Mouse (Mus musculus): ENCODE data around the gene Alg9.
A peak's percentile ranks its signal among the peaks of the same experiment; 100 is the strongest.

The Alg9 gene

GRCm38 (mm10) chr9:50774991-50775612 is at the start of gene Alg9, which contains the start of gene 1110032A03Rik:
Gene Alg9 (plus strand): TSS chr9:50775019.
Gene 1110032A03Rik (minus strand): TSS chr9:50775520.
- peak; percentile 86 for DNase-seq (ENCODE audit: low read depth, low spot score)

DNA sequence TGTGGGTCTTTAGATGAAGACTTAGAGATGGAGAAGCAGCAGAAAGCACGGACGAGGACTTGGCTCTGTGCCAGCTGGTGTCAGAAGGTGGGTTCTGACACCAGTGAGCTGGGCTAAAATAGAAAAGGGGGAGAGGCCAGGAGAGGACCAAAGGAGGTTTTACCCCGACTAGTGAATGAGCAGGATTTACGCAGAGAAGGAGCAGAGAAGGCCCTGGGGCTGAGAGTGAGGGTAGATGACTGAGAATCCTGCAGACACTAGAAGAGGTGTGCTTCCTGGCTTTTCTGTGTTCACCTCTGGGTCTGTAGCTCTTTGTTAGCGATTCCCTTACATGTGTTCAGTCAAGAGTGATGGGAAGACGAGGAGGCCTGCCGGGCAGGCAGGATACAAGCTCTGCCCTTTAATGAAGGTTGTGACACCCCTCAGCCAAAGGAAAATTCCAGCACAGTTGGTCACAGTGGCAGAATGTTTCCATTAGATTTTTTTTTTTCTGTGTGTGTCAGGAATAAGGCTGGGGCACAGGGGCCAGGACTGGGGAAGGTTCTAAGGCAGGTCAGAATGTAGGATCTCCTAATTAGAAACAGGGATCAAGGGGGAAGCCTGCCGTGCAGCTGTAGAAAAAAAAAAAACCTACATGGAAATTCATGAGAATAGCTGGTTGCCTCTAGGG is 48.8 kb upstream of the Alg9 start:
- DNase-seq (ENCODE audit: low read depth, low spot score) = no peak

DNA sequence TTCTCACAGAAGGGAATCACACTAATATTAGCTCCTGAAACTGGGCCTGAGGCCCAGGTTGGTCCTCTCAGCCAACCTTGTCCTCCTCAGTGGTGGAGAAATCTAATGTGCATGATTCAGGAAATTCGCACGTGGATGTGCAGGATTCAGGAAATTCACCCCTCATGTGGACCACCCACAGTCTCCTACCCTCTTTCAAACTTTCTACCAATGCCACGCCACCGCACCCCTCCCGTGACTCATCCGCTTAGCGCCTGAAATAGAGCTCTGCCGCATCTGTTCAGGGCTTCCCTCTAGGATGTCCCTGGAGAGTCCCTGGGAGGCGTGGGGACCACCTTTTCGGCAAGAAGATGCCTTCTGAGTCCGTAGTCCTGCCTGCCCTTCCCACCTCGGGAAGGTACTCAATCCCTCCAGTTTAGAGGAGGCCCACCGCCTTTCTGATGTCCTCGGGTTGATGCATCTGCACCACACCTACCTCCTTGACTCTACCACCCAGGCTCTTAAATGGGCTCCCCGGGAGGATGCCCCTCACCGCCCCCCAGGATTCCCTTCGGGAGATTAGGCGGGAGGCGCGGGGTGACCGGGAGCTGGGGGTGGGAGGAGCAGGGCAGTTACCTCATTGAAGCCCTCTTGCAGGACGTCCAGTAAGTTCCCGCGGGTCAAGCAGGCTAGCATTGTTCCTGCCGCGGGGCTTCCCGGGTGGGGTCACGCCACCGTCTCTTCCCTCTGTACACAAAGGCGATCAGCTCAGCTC is 47.5 kb upstream of the Alg9 start:
- DNase-seq (ENCODE audit: low read depth, low spot score) = peak; percentile 79

- peak; percentile 92 for DNase-seq (ENCODE audit: low read depth, low spot score)
Observed at GRCm38 (mm10) chr9:50727925-50728651, 46.7 kb upstream of the Alg9 start.

DNA sequence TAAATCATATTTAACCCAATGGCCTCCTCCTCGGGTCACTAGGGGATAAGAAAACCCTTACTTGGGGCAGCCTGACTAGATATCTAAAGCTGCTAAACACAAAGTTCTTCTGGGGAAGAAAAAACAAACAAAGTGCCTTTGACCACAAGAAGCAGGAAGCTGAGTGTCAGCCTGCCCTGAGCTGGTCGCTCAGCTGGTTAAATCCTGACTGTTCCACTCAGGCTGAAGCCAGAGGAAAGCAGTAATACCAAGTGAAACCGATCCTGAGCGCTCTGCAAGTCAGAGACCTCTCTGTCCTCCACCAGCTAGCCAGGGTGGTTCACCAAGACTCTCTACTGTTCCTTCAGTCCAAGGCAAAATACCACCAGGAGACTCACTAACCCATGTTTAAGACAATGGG is 45.2 kb upstream of the Alg9 start:
- no peak for DNase-seq (ENCODE audit: low read depth, low spot score)

DNA sequence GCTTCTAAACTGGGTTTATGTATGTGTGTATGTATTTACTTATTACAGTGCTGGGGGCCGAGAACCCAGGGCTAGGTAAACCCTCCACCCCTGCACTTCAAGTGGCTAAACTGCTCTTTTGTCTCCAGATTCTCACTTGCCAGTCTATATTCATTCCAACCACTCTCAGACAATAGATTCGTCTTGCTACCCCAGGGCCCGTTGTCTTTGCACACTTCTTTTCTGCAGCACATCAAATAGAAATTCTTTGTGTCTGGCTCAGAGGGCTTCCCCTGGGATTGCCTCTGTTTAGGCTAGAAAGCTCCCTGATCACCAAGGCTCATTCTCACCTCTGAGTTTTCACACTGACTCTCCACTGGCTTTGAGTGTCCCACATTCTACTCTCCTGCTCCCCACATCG is 42.3 kb upstream of the Alg9 start:
- DNase-seq (ENCODE audit: low read depth, low spot score) = no peak

DNA sequence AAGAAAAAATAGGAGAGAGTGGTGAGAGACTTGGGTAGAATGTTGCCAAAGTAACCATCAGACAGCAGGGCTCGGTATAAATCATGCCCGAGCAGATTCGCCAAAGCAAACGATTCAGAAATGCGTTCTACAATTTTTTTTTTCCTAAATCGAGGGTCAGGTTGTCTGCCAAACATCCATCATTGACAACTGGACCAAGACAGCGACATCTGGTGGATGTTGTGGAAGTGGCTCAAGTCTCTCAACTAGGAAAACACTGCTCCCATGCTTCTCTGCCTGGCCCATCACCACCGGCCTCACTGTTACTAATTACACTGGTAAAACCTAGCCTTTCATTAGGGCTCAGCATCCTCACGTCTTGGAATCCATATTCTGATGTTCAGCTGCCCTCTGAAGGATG is 39.8 kb upstream of the Alg9 start:
- peak; percentile 77 for DNase-seq (ENCODE audit: low read depth, low spot score)

- DNase-seq (ENCODE audit: low read depth, low spot score) = peak; percentile 98
Observed at GRCm38 (mm10) chr9:50738914-50739870, 35.6 kb upstream of the Alg9 start, which contains the start of gene Dixdc1. Gene Dixdc1 (minus strand): TSS chr9:50739517.

DNA sequence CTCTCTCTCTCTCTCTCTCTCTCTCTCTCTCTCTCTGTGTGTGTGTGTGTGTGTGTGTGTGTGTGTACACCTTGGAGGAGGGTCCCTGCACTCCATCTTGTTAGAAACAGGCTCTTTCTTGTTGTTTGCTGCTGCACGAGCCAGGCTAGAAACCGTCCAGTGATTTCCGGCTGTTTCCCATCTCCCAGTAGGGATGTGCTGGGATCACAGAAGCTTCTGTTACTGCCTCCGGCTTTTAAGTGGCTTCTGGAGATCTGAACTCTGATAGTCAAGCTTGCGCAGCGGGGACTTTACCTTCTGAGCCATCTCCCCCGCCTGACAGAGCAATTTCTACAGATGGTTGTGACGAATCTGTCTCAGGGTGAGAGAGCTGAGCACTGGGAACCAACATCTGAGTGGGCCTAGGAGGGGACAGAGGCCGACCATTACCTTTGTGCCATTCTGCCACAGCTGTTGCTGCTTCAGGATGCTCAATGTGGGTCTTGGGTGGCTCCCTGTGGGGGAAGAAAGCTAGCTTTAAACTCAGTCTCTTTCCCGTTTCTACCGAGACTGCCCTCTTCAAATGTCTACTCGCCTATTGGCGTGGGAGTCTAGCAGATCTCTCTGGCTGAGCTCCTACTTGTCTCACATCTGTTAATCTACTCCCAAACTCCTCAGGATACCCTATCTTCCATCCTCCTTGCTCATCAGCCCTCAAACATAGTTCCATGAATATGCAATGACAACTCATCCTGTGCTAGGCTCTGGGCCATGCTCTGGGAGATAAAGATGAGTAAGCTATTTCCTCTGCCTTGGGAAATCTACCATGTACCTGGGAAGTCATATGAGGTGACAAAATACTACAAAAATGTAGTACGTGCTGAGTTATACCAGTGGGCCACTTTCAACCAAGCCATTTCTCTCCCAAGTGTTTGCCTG is 33.7 kb upstream of the Alg9 start:
- DNase-seq (ENCODE audit: low read depth, low spot score) = peak; percentile 73

DNA sequence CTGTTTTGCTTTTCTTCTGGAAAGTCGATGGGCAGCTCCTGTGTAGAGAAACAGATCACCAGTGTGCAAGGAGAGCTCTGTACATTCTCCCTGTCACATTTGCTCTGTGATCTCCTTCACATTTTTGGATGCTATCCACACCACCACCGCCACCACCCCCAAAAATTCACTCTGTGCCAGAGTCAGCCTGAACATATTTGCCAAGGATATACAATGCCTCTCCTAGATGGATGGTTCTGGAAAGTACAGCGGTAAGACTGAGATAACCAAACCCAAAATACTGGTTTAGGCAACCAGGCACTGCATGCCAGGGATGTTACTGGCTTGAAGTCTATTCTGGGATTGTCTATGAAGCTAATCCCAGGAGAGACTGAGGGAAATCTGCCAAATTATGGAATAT is 32.6 kb upstream of the Alg9 start:
- DNase-seq (ENCODE audit: low read depth, low spot score) = no peak

GRCm38 (mm10) chr9:50742744-50743143 is 32.1 kb upstream of the Alg9 start:
- DNase-seq (ENCODE audit: low read depth, low spot score) = peak; percentile 80

DNA sequence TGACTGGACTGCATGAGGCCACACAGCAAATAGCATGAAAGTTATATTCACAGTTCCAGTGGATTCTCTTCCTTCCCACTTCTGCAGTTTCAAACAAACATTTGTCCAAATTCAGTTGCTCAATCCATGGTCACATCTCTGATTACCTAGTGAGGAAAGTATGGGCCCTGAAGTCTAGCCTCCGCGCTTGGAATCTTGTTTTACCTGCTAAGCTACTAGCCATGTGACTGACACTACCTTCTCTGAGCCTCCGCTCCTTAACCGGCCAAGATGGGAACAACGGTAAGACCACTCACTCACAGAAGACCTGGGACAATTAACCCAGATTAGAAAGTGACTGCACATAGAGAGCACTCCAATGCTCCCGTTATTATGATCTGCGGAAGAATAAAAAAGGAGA is 29.0 kb upstream of the Alg9 start:
- DNase-seq (ENCODE audit: low read depth, low spot score) = no peak

GRCm38 (mm10) chr9:50746214-50746677 is 28.6 kb upstream of the Alg9 start, which contains the start of gene 2310030G06Rik:
Gene 2310030G06Rik (minus strand): TSS chr9:50746536.
- peak; percentile 85 for DNase-seq (ENCODE audit: low read depth, low spot score)

- DNase-seq (ENCODE audit: low read depth, low spot score) = no peak
Observed at GRCm38 (mm10) chr9:50750706-50751105, 24.1 kb upstream of the Alg9 start.

DNA sequence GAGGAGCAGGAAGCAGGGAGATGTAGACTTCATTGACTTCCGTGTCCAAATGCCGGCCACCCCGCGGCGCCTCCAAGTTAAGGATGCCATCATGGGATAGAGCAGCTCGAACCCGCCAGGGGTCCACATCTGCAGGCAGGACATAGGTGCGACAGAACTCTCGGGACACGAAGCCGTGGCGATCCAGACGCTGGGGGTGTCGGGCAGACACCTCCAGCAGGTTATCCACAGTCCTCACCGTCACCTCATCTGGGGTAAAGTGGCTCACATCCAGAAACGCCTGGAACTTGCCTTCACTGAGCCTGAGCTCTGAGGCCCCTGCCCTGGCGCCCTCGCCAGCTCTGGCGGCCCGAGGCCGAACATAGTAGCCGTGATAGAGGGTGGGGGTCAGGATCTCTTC is 23.5 kb upstream of the Alg9 start, which contains the start of gene Cryab:
Gene Cryab, plus strand, starts transcription at position 3 of the 400 bp plus-strand sequence.
- DNase-seq (ENCODE audit: low read depth, low spot score) = no peak

GRCm38 (mm10) chr9:50752054-50752602 is 22.7 kb upstream of the Alg9 start, which contains the start of gene Hspb2:
Gene Hspb2 (minus strand): TSS chr9:50752354.
- DNase-seq (ENCODE audit: low read depth, low spot score) = no peak

GRCm38 (mm10) chr9:50752784-50753615 is 21.8 kb upstream of the Alg9 start:
- peak; percentile 48 for DNase-seq (ENCODE audit: low read depth, low spot score)

- DNase-seq (ENCODE audit: low read depth, low spot score) = no peak
Observed at GRCm38 (mm10) chr9:50753947-50754346, 20.9 kb upstream of the Alg9 start.

Data from R1 (cell line).